Mouse (Mus musculus): ENCODE measurements around the gene Gpr152. TPM values are rescaled to one million over a fixed set of nuclear protein-coding genes. Genes with fewer than 3 reads are reported as not detected.
A peak's percentile ranks its signal among the peaks of the same experiment; 100 is the strongest.

The Gpr152 gene
- polyA plus RNA-seq, 1 experiment = 0.01 TPM

GRCm38 (mm10) chr19:4163543-4163887 is 23.9 kb downstream of the Gpr152 start:
- Histone ChIP-seq H3K27me3 (ENCODE audit: control insufficient read depth) (no peaks in the 10 kb centered on the region), H3K4me3 (replicated peaks) (peak overlapping the region; percentile 81)

GRCm38 (mm10) chr19:4164100-4164499 is 24.5 kb downstream of the Gpr152 start:
- Histone ChIP-seq H3K27me3 (ENCODE audit: control insufficient read depth) (no peaks in the 10 kb centered on the region), H3K4me3 (replicated peaks) (no peak overlapping the region), H3K4me1 (ENCODE audit: control insufficient read depth) (peaks cover 55% of the 10 kb centered on the region), H3K9me3 (ENCODE audit: control insufficient read depth, low read length) (no peaks in the 10 kb centered on the region; the same call in 1 of the 2 replicates), H3K36me3 (ENCODE audit: control insufficient read depth) (peaks cover 29% of the 10 kb centered on the region)
- TF ChIP-seq TAL1 (IDR thresholded peaks at IDR 0.05; ENCODE audit: low read length) (no peak), GATA1 (IDR thresholded peaks at IDR 0.05; ENCODE audit: low read length) (no peak)

More at GRCm38 (mm10) chr19:4163543-4163887, 23.9 kb downstream of the Gpr152 start:
- no peaks in the 10 kb centered on the region; the same call in 1 of the 2 replicates for H3K9me3 ChIP-seq (ENCODE audit: control insufficient read depth, low read length)
- no peak for TF ChIP-seq GATA1 (IDR thresholded peaks at IDR 0.05; ENCODE audit: low read length)
- TF ChIP-seq TAL1 (IDR thresholded peaks at IDR 0.05; ENCODE audit: low read length) = no peak
- peaks cover 53% of the 10 kb centered on the region for H3K4me1 ChIP-seq (ENCODE audit: control insufficient read depth)
- peaks cover 35% of the 10 kb centered on the region for H3K36me3 ChIP-seq (ENCODE audit: control insufficient read depth)

- H3K36me3 ChIP-seq (ENCODE audit: control insufficient read depth) = peaks cover 23% of the 10 kb centered on the region
- H3K9me3 ChIP-seq (ENCODE audit: control insufficient read depth, low read length) = no peaks in the 10 kb centered on the region; the same call in 1 of the 2 replicates
- H3K4me1 ChIP-seq (ENCODE audit: control insufficient read depth) = peaks cover 61% of the 10 kb centered on the region
- no peak overlapping the region for H3K4me3 ChIP-seq (replicated peaks)
- no peaks in the 10 kb centered on the region for H3K27me3 ChIP-seq (ENCODE audit: control insufficient read depth)
- no peak for TF ChIP-seq TAL1 (IDR thresholded peaks at IDR 0.05; ENCODE audit: low read length)
- no peak for TF ChIP-seq GATA1 (IDR thresholded peaks at IDR 0.05; ENCODE audit: low read length)
These were observed 25.1 kb downstream of the Gpr152 start for GRCm38 (mm10) chr19:4164721-4165120.

GRCm38 (mm10) chr19:4166678-4167476 is 27.3 kb downstream of the Gpr152 start:
- no peak for TF ChIP-seq TAL1 (IDR thresholded peaks at IDR 0.05; ENCODE audit: low read length)
- TF ChIP-seq GATA1 (IDR thresholded peaks at IDR 0.05; ENCODE audit: low read length) = no peak
- Histone ChIP-seq H3K9me3 (ENCODE audit: control insufficient read depth, low read length) (no peaks in the 10 kb centered on the region; the same call in 1 of the 2 replicates), H3K4me3 (replicated peaks) (no peak overlapping the region), H3K36me3 (ENCODE audit: control insufficient read depth) (peaks cover 4% of the 10 kb centered on the region), H3K4me1 (ENCODE audit: control insufficient read depth) (peaks cover 69% of the 10 kb centered on the region), H3K27me3 (ENCODE audit: control insufficient read depth) (peaks cover 6% of the 10 kb centered on the region)

- Histone ChIP-seq H3K4me3 (replicated peaks) (peak overlapping the region; percentile 77), H3K36me3 (ENCODE audit: control insufficient read depth) (no peaks in the 10 kb centered on the region), H3K27me3 (ENCODE audit: control insufficient read depth) (peaks cover 6% of the 10 kb centered on the region), H3K4me1 (ENCODE audit: control insufficient read depth) (peaks cover 53% of the 10 kb centered on the region), H3K9me3 (ENCODE audit: control insufficient read depth, low read length) (no peaks in the 10 kb centered on the region; the same call in 1 of the 2 replicates)
- TF ChIP-seq TAL1 (IDR thresholded peaks at IDR 0.05; ENCODE audit: low read length) (no peak), GATA1 (IDR thresholded peaks at IDR 0.05; ENCODE audit: low read length) (no peak)
These were observed 29.8 kb downstream of the Gpr152 start for GRCm38 (mm10) chr19:4169378-4169784.

- H3K9me3 ChIP-seq (ENCODE audit: control insufficient read depth, low read length) = no peaks in the 10 kb centered on the region; the same call in 1 of the 2 replicates
- peaks cover 10% of the 10 kb centered on the region for H3K27me3 ChIP-seq (ENCODE audit: control insufficient read depth)
- TF ChIP-seq GATA1 (IDR thresholded peaks at IDR 0.05; ENCODE audit: low read length) (no peak), TAL1 (IDR thresholded peaks at IDR 0.05; ENCODE audit: low read length) (no peak)
- no peaks in the 10 kb centered on the region for H3K36me3 ChIP-seq (ENCODE audit: control insufficient read depth)
- peaks cover 51% of the 10 kb centered on the region for H3K4me1 ChIP-seq (ENCODE audit: control insufficient read depth)
- H3K4me3 ChIP-seq (replicated peaks) = peak overlapping the region; percentile 77
These were observed 30.2 kb downstream of the Gpr152 start for GRCm38 (mm10) chr19:4169810-4170209.

- Histone ChIP-seq H3K4me1 (ENCODE audit: control insufficient read depth) (peaks cover 55% of the 10 kb centered on the region), H3K4me3 (replicated peaks) (no peak overlapping the region), H3K27me3 (ENCODE audit: control insufficient read depth) (peaks cover 19% of the 10 kb centered on the region), H3K36me3 (ENCODE audit: control insufficient read depth) (no peaks in the 10 kb centered on the region), H3K9me3 (ENCODE audit: control insufficient read depth, low read length) (no peaks in the 10 kb centered on the region; the same call in 1 of the 2 replicates)
- TF ChIP-seq TAL1 (IDR thresholded peaks at IDR 0.05; ENCODE audit: low read length) = no peak
- TF ChIP-seq GATA1 (IDR thresholded peaks at IDR 0.05; ENCODE audit: low read length) = no peak
These were observed 31.3 kb downstream of the Gpr152 start for GRCm38 (mm10) chr19:4170723-4171392.

GRCm38 (mm10) chr19:4171393-4172290 is 32.1 kb downstream of the Gpr152 start:
- peaks cover 23% of the 10 kb centered on the region for H3K27me3 ChIP-seq (ENCODE audit: control insufficient read depth)
- H3K4me1 ChIP-seq (ENCODE audit: control insufficient read depth) = peaks cover 52% of the 10 kb centered on the region

More at GRCm38 (mm10) chr19:4171393-4172290, 32.1 kb downstream of the Gpr152 start:
- Histone ChIP-seq H3K36me3 (ENCODE audit: control insufficient read depth) (no peaks in the 10 kb centered on the region), H3K9me3 (ENCODE audit: control insufficient read depth, low read length) (no peaks in the 10 kb centered on the region; the same call in 1 of the 2 replicates), H3K4me3 (replicated peaks) (no peak overlapping the region)
- no peak for TF ChIP-seq GATA1 (IDR thresholded peaks at IDR 0.05; ENCODE audit: low read length)
- no peak for TF ChIP-seq TAL1 (IDR thresholded peaks at IDR 0.05; ENCODE audit: low read length)
